Mouse (Mus musculus): ENCODE data around the gene Cdipt. TPM values are rescaled to one million over a fixed set of nuclear protein-coding genes. Genes with fewer than 3 reads are reported as not detected.

Cdipt gene
- polyA plus RNA-seq, 1 experiment from 2014 or later = 167 TPM

DNA sequence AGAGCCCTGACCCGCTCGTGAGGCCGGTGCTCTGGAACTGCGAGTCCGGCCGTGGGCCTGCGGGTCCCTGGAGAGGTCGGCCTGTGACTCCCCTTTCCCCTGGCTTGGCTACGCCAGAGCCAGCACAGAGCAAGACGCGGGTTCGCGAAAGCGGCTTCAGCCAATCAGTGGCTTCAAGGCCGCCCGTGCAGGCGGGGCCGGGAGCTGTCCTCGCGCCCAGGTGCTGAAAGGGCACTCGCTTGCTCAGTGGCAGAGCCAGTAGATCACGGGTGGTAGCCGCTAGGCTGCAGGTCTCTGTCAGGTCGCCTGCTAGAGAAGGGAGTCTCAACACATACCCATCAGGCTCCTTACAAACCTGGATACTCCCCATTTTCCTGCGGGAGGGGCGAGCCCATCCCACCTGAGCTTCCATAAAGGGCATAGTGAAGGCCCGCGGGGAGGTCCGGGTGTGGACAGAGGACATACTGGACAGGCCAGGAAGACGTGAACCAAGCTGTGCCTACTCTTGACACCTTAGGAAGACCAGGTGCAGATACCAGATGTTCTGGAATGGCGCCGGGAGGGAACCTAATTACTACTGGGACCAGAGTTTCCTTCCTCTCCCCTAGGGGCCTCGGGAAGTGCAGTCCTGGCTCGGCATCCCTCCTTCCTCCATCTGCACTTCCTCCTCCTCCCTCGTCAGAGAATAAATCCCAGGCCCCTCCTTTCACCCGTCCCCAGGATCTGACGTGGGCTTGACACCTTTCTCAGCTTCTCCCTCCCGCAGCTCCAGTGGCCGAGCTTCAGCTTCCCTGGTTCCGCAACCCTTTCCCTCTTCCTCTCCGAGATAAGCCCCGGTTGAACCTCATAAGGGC is 25.7 kb upstream of the Cdipt start, which contains the start of gene Sez6l2:
Gene Sez6l2 (plus strand): TSS at position 771 of the 854 bp plus-strand sequence.
- peaks cover 11% of the 10 kb centered on the region for H3K4me1 ChIP-seq (ENCODE audit: control insufficient read depth, insufficient read depth, low read length)
- no peaks in the 10 kb centered on the region for H3K36me3 ChIP-seq (ENCODE audit: control insufficient read depth, insufficient read depth, low read length)
- ATAC-seq = peak; percentile 90
- whole genome bisulfite sequencing = 1% methylated on average over 42 of the region's 42 CpGs
- H3K9ac ChIP-seq (ENCODE audit: low read depth, low read length) = peak within 1 kb of the TSS; percentile 27; the same call in 1 of the 2 replicates
- H3K9me3 ChIP-seq (ENCODE audit: control insufficient read depth, low read length) = no peaks in the 10 kb centered on the region
- peak within 1 kb of the TSS; percentile 58 for H3K4me3 ChIP-seq (ENCODE audit: low read length)
- H3K4me2 ChIP-seq (ENCODE audit: low read depth, low read length) = peak within 1 kb of the TSS; percentile 100
- no peak within 1 kb of the TSS for H3K27ac ChIP-seq (ENCODE audit: low read length)
- peaks cover 13% of the 10 kb centered on the region for H3K27me3 ChIP-seq (replicated peaks; ENCODE audit: control insufficient read depth, insufficient read depth, low read length)

DNA sequence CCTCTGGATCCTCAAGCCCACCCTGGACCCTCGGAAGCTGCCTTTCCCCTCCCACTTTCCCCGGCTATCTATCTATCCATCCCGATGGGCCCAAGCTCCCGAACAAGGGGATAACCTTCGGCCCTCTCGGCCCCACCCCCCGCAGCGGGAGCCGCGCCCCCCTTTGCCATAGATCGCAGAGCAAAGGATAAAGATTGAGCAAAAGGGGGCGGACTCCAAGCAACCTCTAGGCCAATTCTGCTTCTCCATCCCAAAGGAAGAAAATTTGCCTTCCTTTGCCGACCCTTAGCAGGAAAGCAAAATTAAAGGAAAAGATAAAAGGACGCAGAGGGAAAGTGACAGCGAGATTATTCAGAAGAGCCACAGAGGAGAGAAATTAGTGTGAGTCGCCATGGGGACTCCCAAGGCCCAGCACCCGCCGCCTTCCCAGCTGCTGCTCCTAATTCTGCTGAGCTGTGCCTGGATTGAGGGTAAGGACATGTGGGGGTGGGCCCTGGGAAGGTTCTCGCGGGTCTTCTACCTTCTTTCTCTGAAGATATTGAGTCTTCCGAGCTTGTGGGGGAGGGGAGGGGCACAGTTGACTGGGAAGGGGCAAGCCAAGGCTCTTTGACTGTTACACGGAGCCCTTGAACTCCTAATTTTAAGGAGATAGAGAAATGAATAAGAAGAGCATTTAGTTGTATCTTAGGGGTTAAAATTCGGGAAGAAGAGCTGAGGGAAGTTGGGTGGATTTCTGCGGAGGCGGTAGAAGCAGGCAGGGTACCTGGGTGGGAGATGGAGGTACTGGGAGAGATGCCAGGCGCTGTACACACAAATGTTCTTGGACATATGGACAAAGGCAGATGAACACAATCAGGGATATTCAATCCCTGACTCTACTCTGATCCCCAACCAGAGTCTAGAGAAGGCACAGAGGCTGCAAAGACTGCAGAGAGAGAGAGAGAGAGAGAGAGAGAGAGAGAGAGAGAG is 24.8 kb upstream of the Cdipt start:
- Histone ChIP-seq H3K36me3 (ENCODE audit: control insufficient read depth, insufficient read depth, low read length) (no peaks in the 10 kb centered on the region), H3K9me3 (ENCODE audit: control insufficient read depth, low read length) (no peaks in the 10 kb centered on the region), H3K27me3 (replicated peaks; ENCODE audit: control insufficient read depth, insufficient read depth, low read length) (peaks cover 13% of the 10 kb centered on the region), H3K4me1 (ENCODE audit: control insufficient read depth, insufficient read depth, low read length) (peaks cover 11% of the 10 kb centered on the region), H3K27ac (ENCODE audit: low read length) (no peak overlapping the region), H3K4me2 (ENCODE audit: low read depth, low read length) (peak overlapping the region; percentile 100), H3K9ac (ENCODE audit: low read depth, low read length) (no peak overlapping the region), H3K4me3 (ENCODE audit: low read length) (peak overlapping the region; percentile 58)
- 6% methylated on average over 26 of the region's 26 CpGs for WGBS
- ATAC-seq = no peak

GRCm38 (mm10) chr7:126951741-126952140 is 24.0 kb upstream of the Cdipt start:
- Histone ChIP-seq H3K27ac (ENCODE audit: low read length) (no peak overlapping the region), H3K9ac (ENCODE audit: low read depth, low read length) (no peak overlapping the region), H3K4me1 (ENCODE audit: control insufficient read depth, insufficient read depth, low read length) (peaks cover 11% of the 10 kb centered on the region), H3K9me3 (ENCODE audit: control insufficient read depth, low read length) (no peaks in the 10 kb centered on the region), H3K27me3 (replicated peaks; ENCODE audit: control insufficient read depth, insufficient read depth, low read length) (peaks cover 13% of the 10 kb centered on the region), H3K4me2 (ENCODE audit: low read depth, low read length) (no peak overlapping the region), H3K4me3 (ENCODE audit: low read length) (no peak overlapping the region), H3K36me3 (ENCODE audit: control insufficient read depth, insufficient read depth, low read length) (no peaks in the 10 kb centered on the region)
- no peak for ATAC-seq
- 21% methylated on average over 4 of the region's 4 CpGs for WGBS

DNA sequence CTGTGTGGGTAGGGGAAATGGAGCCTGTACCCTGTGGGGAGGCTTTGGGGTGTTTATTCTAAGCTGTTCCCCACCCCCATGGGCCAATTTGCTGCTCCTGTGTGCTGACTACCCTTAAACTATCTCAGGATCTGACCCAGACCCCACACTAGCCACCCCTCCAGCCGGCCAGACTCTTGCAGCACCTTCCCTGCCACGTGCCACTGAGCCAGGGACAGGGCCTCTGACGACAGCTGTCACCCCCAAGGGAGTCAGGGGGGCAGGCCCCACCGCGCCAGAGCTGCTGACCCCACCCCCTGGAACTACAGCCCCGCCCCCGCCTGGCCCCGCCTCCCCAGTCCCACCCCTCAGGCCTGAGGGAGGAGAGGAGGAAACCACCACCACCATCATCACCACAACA is 23.1 kb upstream of the Cdipt start:
- Histone ChIP-seq H3K9me3 (ENCODE audit: control insufficient read depth, low read length) (no peaks in the 10 kb centered on the region), H3K36me3 (ENCODE audit: control insufficient read depth, insufficient read depth, low read length) (no peaks in the 10 kb centered on the region), H3K4me1 (ENCODE audit: control insufficient read depth, insufficient read depth, low read length) (peaks cover 11% of the 10 kb centered on the region), H3K27me3 (replicated peaks; ENCODE audit: control insufficient read depth, insufficient read depth, low read length) (peaks cover 13% of the 10 kb centered on the region), H3K4me3 (ENCODE audit: low read length) (no peak overlapping the region), H3K27ac (ENCODE audit: low read length) (no peak overlapping the region), H3K4me2 (ENCODE audit: low read depth, low read length) (no peak overlapping the region), H3K9ac (ENCODE audit: low read depth, low read length) (no peak overlapping the region)
- ATAC-seq = no peak
- under 1% methylated on average over 8 of the region's 8 CpGs for WGBS

DNA sequence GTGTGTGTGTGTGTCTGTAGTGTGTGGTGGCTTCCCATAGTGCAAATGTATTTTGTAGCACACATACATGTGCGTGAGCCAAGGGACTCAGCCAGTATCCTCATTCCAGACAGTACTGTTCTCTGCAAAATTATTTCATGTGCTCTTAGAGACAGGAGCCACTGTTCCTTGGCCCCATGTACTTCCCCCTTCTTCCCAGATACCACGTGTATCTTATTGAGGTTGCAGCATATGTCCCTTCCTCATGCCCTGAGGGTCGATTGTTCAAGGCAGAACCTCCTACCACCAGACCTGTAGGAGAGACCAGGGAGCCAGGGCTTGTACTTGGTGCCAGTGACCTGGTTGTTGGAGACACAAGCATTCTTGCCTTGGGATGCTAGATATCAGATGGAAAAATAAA is 20.6 kb upstream of the Cdipt start:
- no peak overlapping the region for H3K9ac ChIP-seq (ENCODE audit: low read depth, low read length)
- 58% methylated on average over 3 of the region's 3 CpGs for WGBS
- no peak overlapping the region for H3K4me2 ChIP-seq (ENCODE audit: low read depth, low read length)
- no peaks in the 10 kb centered on the region for H3K36me3 ChIP-seq (ENCODE audit: control insufficient read depth, insufficient read depth, low read length)
- no peak overlapping the region for H3K4me3 ChIP-seq (ENCODE audit: low read length)
- peaks cover 3% of the 10 kb centered on the region; the same call in 1 of the 2 replicates for H3K4me1 ChIP-seq (ENCODE audit: control insufficient read depth, insufficient read depth, low read length)
- H3K27me3 ChIP-seq (replicated peaks; ENCODE audit: control insufficient read depth, insufficient read depth, low read length) = peaks cover 10% of the 10 kb centered on the region
- no peak for ATAC-seq
- no peaks in the 10 kb centered on the region for H3K9me3 ChIP-seq (ENCODE audit: control insufficient read depth, low read length)
- no peak overlapping the region for H3K27ac ChIP-seq (ENCODE audit: low read length)

- no peaks in the 10 kb centered on the region for H3K4me1 ChIP-seq (ENCODE audit: control insufficient read depth, insufficient read depth, low read length)
- H3K36me3 ChIP-seq (ENCODE audit: control insufficient read depth, insufficient read depth, low read length) = no peaks in the 10 kb centered on the region
- no peak overlapping the region for H3K9ac ChIP-seq (ENCODE audit: low read depth, low read length)
- H3K9me3 ChIP-seq (ENCODE audit: control insufficient read depth, low read length) = no peaks in the 10 kb centered on the region
- H3K4me2 ChIP-seq (ENCODE audit: low read depth, low read length) = no peak overlapping the region
- 43% methylated on average over 9 of the region's 9 CpGs for WGBS
- peaks cover 7% of the 10 kb centered on the region; the same call in 1 of the 2 replicates for H3K27me3 ChIP-seq (replicated peaks; ENCODE audit: control insufficient read depth, insufficient read depth, low read length)
- H3K27ac ChIP-seq (ENCODE audit: low read length) = no peak overlapping the region
- H3K4me3 ChIP-seq (ENCODE audit: low read length) = no peak overlapping the region
- no peak for ATAC-seq
These were observed 15.9 kb upstream of the Cdipt start for GRCm38 (mm10) chr7:126959780-126960179.

GRCm38 (mm10) chr7:126961095-126961494 is 14.6 kb upstream of the Cdipt start:
- H3K9me3 ChIP-seq (ENCODE audit: control insufficient read depth, low read length) = no peaks in the 10 kb centered on the region
- H3K4me1 ChIP-seq (ENCODE audit: control insufficient read depth, insufficient read depth, low read length) = no peaks in the 10 kb centered on the region
- no peak overlapping the region for H3K4me3 ChIP-seq (ENCODE audit: low read length)
- H3K27ac ChIP-seq (ENCODE audit: low read length) = no peak overlapping the region
- WGBS = 88% methylated on average over 5 of the region's 5 CpGs
- no peaks in the 10 kb centered on the region for H3K36me3 ChIP-seq (ENCODE audit: control insufficient read depth, insufficient read depth, low read length)
- H3K27me3 ChIP-seq (replicated peaks; ENCODE audit: control insufficient read depth, insufficient read depth, low read length) = peaks cover 7% of the 10 kb centered on the region; the same call in 1 of the 2 replicates
- H3K9ac ChIP-seq (ENCODE audit: low read depth, low read length) = no peak overlapping the region
- no peak for ATAC-seq
- no peak overlapping the region for H3K4me2 ChIP-seq (ENCODE audit: low read depth, low read length)

- no peak for ATAC-seq
- Histone ChIP-seq H3K36me3 (ENCODE audit: control insufficient read depth, insufficient read depth, low read length) (no peaks in the 10 kb centered on the region), H3K27me3 (replicated peaks; ENCODE audit: control insufficient read depth, insufficient read depth, low read length) (peaks cover 7% of the 10 kb centered on the region; the same call in 1 of the 2 replicates)
These were observed 13.7 kb upstream of the Cdipt start for GRCm38 (mm10) chr7:126961965-126962364.

More at GRCm38 (mm10) chr7:126961965-126962364, 13.7 kb upstream of the Cdipt start:
- Histone ChIP-seq H3K4me3 (ENCODE audit: low read length) (no peak overlapping the region), H3K9ac (ENCODE audit: low read depth, low read length) (no peak overlapping the region), H3K4me1 (ENCODE audit: control insufficient read depth, insufficient read depth, low read length) (no peaks in the 10 kb centered on the region), H3K27ac (ENCODE audit: low read length) (no peak overlapping the region), H3K9me3 (ENCODE audit: control insufficient read depth, low read length) (no peaks in the 10 kb centered on the region), H3K4me2 (ENCODE audit: low read depth, low read length) (no peak overlapping the region)
- WGBS = 90% methylated on average over 4 of the region's 4 CpGs
